Mouse (Mus musculus) cortical plate, adult 2 months (tissue): ENCODE data around the gene Cers6. TPM values are rescaled to one million over a fixed set of nuclear protein-coding genes. Genes with fewer than 3 reads are reported as not detected.

Experiments used
- H3K27ac ChIP-seq: fragments of 200-500 bp; 2 replicates; pipeline ENCODE4 v1.5.1; 2012; ENCODE audit warnings: low read length, control low read depth, inconsistent platforms; ENCODE audit not compliant: insufficient read depth
- H3K4me1 ChIP-seq: fragments of 200-500 bp; 2 replicates; pipeline ENCODE4 v1.6.1; 2011; ENCODE audit warnings: low read length; ENCODE audit not compliant: control insufficient read depth, insufficient read depth
- H3K4me3 ChIP-seq: fragments of 200-500 bp; 2 replicates; pipeline ENCODE4 v1.5.1; 2011; ENCODE audit warnings: mild to moderate bottlenecking, low read length, control low read depth; ENCODE audit not compliant: insufficient read depth
- CTCF ChIP-seq: fragments of 200-500 bp; IDR thresholded peaks from 2 replicates; pipeline ENCODE4 v1.5.1; 2011; ENCODE audit warnings: mild to moderate bottlenecking, control low read depth, low read length; ENCODE audit not compliant: insufficient read depth; ENCODE audit errors: extremely low read depth
- POLR2A ChIP-seq: fragments of 200-500 bp; IDR thresholded peaks from 2 replicates; pipeline ENCODE4 v1.6.1; 2011; ENCODE audit warnings: mild to moderate bottlenecking, low read length, control low read depth; ENCODE audit not compliant: insufficient read depth; ENCODE audit errors: extremely low read depth
- polyA plus RNA-seq: library from polyadenylated mRNA; depleted of rRNA; stranded (reverse); fragments of >200 nt; gene quantifications from 2 replicates; pipeline ENCODE4 v1.2.3, GENCODE M21; 2012

Gene Cers6
- polyA plus RNA-seq, 1 experiment = 25.7 TPM

- Histone ChIP-seq H3K4me1 (peaks cover 2% of the 10 kb centered on the region; the same call in 1 of the 2 replicates), H3K27ac (no peak overlapping the region), H3K4me3 (no peak overlapping the region)
- no peak for TF ChIP-seq CTCF
- no peak for TF ChIP-seq POLR2A
Observed at GRCm38 (mm10) chr2:69109710-69110109, 248.5 kb downstream of the Cers6 start.

- no peak for TF ChIP-seq POLR2A
- no peak for TF ChIP-seq CTCF
- no peak overlapping the region for H3K4me3 ChIP-seq
- H3K27ac ChIP-seq = no peak overlapping the region
- H3K4me1 ChIP-seq = peaks cover 2% of the 10 kb centered on the region; the same call in 1 of the 2 replicates
Observed at GRCm38 (mm10) chr2:69112609-69113008, 251.4 kb downstream of the Cers6 start.

- no peaks in the 10 kb centered on the region; the same call in 1 of the 2 replicates for H3K4me1 ChIP-seq
- H3K4me3 ChIP-seq = no peak overlapping the region
- no peak for TF ChIP-seq CTCF
- TF ChIP-seq POLR2A = no peak
- no peak overlapping the region for H3K27ac ChIP-seq
Observed at GRCm38 (mm10) chr2:69113829-69114547, 252.7 kb downstream of the Cers6 start.

DNA sequence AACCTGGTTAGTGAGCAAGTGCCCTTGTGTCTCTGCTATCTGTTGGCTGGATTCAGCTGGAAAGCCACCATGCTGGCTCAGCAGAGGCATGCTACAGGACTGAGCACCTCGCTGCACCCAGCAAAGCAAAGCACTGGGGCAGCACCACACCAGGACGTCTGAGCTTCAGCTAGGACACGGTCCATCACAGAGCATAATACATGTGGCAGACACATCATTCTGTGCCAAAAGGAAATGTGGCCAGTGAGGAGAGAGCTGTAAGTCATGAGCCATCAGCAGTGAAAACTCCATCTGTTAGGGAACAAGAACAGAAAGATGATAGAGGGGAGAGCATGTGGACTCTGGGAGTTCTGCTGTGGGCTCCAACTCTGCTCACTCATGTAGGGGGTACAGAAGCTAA is 254.7 kb downstream of the Cers6 start:
- Histone ChIP-seq H3K4me1 (no peaks in the 10 kb centered on the region; the same call in 1 of the 2 replicates), H3K27ac (no peak overlapping the region), H3K4me3 (no peak overlapping the region)
- no peak for TF ChIP-seq POLR2A
- TF ChIP-seq CTCF = no peak

GRCm38 (mm10) chr2:69116767-69117166 is 255.5 kb downstream of the Cers6 start:
- no peak for TF ChIP-seq POLR2A
- no peak for TF ChIP-seq CTCF
- H3K27ac ChIP-seq = no peak overlapping the region
- no peaks in the 10 kb centered on the region; the same call in 1 of the 2 replicates for H3K4me1 ChIP-seq

GRCm38 (mm10) chr2:69118994-69119393 is 257.8 kb downstream of the Cers6 start:
- no peaks in the 10 kb centered on the region for H3K4me1 ChIP-seq
- no peak overlapping the region for H3K27ac ChIP-seq
- no peak for TF ChIP-seq POLR2A
- TF ChIP-seq CTCF = no peak
- H3K4me3 ChIP-seq = no peak overlapping the region

More at GRCm38 (mm10) chr2:69116767-69117166, 255.5 kb downstream of the Cers6 start:
- no peak overlapping the region for H3K4me3 ChIP-seq

- H3K4me1 ChIP-seq = no peaks in the 10 kb centered on the region
- no peak overlapping the region for H3K27ac ChIP-seq
- no peak for TF ChIP-seq POLR2A
- no peak for TF ChIP-seq CTCF
- H3K4me3 ChIP-seq = no peak overlapping the region
Observed at GRCm38 (mm10) chr2:69119718-69120117, 258.5 kb downstream of the Cers6 start.

GRCm38 (mm10) chr2:69121681-69122080 is 260.4 kb downstream of the Cers6 start:
- Histone ChIP-seq H3K4me1 (no peaks in the 10 kb centered on the region), H3K4me3 (no peak overlapping the region), H3K27ac (no peak overlapping the region)
- no peak for TF ChIP-seq POLR2A
- no peak for TF ChIP-seq CTCF

DNA sequence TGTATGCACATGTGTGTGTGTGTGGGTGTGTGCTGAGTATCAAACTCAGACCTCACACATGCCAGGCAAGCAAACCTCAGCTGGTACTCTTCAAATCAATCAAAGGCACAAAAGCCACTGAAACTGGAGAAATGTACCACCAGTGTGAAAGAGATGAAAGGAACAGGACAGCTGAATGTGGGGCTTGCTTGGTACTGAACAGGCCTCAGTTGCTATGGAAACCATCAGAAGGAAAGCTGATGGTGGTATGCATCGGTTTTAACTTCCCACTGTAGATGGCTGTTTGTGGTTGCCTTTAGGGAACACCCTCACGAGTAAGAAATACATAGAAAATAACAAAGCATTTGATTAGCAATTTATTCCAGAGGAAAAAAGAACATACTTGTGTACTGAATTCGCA is 264.2 kb downstream of the Cers6 start:
- TF ChIP-seq POLR2A (no peak), CTCF (no peak)
- no peak overlapping the region for H3K4me3 ChIP-seq
- no peak overlapping the region for H3K27ac ChIP-seq
- no peaks in the 10 kb centered on the region for H3K4me1 ChIP-seq

DNA sequence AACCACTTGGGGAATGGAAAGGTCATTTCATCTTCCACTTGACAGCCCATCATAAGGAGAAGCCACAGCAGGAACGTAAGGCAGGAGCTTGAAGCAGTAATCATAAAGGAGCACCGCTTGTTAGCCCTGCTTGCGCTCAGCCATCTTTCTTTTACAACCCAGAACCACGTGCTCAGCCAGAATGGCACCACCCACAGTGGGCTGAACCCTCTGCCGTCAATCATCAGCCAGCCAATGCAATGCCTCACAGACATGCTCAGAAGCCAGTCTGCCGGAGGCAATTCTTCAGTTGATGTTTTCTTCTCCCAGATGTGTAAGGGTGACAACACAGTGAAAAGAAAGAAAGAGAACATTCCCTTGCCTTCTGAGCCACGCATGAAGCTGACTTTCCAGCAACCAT is 267.1 kb downstream of the Cers6 start:
- Histone ChIP-seq H3K4me3 (no peak overlapping the region), H3K4me1 (no peaks in the 10 kb centered on the region), H3K27ac (no peak overlapping the region)
- no peak for TF ChIP-seq POLR2A
- no peak for TF ChIP-seq CTCF
